Mouse (Mus musculus) skeletal muscle tissue, adult 2 months (tissue): ENCODE measurements around the gene Tcf19.
"Not testable (repeated sequence)": the region's sequence is repeated elsewhere in the genome, so short reads cannot be mapped to it uniquely, and the experiment has no call there.

Experiments used
- DNase-seq: peaks from one replicate; pipeline ENCODE4 v3.0.0-alpha.2; 2012; ENCODE audit warnings: low read depth, low spot score

Gene Tcf19

DNA sequence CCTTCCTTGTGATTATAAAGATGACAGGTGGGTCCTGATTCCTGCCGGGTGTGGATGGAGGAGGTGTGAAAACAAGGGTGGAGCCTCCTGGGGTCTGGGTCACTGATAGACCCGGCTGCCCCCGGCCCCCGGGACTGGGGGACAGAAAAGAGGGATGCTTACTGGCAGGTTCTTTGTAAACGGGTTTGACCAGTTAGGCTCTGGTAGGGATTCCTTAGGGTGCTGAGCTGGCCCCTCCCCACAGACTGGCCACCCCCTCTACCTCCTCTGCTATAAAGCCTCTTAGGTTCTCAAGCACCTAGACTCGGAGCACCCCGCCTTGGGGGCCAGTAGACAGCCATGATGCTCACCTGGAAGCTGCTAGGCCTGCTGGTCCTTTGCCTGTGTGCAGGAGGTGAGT lies 16.3 kb upstream of the Tcf19 start, which contains the start of gene Psors1c2:
Gene Psors1c2 (plus strand): TSS at position 301 of the 400 bp plus-strand sequence.
- DNase-seq = no peak

GRCm38 (mm10) chr17:35532360-35532759 lies 15.7 kb upstream of the Tcf19 start:
- DNase-seq = no peak

DNA sequence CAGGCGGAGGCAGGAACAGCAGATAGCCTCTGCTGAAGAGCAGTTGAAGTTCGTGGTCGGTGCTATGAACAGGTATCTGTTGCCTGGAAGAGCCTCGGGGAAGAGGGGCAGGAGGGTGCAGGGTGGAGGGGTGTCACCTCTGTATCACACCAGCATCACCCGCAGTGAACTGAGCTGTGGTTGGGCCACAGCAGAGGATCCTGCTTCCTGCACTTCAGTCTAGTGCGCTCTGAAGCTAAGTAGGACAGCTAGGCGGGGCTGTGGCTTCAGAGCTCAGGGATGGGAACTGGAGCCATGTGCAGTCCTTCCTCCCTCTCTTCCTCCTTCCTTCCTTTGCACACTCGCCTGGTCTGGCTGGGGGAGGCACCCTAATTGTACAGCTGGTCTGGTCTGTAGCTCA lies 10.0 kb upstream of the Tcf19 start:
- no peak for DNase-seq

GRCm38 (mm10) chr17:35524354-35524753 lies 7.7 kb upstream of the Tcf19 start:
- no peak for DNase-seq

DNA sequence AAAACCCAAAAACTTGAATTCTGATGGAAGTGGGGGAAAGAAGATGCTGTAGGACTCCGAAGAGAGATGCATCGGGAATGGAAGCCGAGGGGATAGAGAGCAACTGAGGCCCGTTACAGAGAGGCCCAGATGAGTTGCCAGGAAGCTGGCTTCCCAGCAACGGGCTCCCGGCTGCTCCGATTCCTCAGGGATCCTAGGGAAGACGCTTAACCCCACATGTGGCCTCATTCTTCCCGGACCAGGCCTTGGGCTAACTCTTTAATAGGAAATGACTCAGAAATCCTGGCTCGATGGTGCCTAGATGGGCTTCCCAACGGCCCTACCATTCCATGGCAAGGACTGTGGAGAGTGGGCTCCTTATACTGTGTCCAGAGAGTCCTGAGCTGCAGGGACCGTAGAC lies 902 bp upstream of the Tcf19 start:
- DNase-seq = no peak

DNA sequence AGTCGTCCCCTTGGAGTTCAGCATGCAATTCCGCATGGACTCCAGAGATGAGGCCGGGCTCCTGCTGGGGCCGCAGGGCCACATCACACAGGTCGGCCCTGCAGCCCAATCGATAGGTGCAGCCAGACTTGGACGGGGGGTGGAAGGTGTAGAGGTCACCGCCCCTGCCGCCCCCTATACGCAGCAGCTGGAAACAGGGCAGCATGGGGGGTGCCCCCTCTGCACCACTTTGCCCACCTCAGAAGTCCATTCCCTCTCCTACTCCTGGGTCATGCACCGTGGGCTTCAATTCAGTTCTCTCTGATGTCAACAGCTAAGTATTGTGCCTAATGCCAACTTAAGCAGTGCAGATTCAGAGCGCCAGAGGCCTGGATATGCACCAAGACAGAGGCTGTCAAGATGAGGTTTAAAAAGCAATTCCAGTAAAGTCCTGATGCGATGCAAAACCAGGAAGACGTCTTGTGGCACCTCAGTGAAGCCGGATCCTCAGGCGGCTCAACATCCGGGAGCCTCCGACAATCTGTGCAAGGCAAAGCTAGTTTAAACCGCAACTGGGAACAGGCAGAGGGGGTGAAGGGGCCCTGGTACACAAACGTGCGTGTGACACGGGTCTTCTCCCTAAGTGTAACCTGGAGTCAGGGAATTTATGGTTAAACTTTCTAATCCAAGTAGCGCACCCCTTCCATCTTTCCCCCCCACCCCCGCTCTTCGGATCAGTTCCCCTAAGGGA lies 548 bp downstream of the Tcf19 start:
- DNase-seq = no peak

DNA sequence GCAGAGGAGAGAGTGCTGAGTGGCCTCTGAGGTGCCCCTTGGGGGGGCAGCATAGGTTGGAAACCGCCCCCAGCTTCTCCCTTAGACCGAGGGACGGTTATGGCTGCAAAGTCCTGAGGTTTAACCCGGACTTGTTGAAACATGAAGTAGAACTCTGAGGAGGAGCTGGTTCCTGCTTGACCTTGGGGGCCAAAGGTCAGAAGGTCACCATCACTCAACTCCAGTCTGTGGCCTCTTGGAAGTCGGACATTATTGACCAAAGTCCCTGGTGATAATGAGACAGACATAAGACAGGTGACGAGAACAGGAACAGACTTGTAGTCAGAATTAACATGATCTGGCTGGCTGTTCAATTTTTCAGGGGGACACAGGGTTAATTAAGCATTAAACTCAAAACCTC lies 1.9 kb downstream of the Tcf19 start:
- DNase-seq = no peak

GRCm38 (mm10) chr17:35513886-35514285 lies 2.7 kb downstream of the Tcf19 start:
- DNase-seq = no peak

- DNase-seq = no peak
Measured at GRCm38 (mm10) chr17:35512916-35513626, 3.6 kb downstream of the Tcf19 start.

- no peak for DNase-seq
Measured at GRCm38 (mm10) chr17:35509284-35509683, 7.3 kb downstream of the Tcf19 start.

DNA sequence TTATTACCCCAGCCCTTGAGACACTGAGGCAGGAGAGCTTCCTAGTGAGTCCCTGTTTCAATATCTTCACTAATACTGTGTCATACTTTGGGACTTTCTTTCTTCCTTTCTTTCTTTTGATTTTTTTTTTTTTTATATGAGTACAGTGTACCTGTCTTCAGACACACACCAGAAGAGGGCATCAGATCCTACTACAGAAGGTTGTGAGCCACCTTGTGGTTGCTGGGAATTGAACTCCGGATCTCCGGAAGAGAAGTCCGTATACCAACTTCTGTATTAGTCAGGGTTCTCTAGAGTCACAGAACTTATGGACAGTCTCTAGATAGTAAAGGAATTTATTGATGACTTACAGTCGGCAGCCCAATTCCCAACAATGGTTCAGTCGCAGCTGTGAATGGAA lies 8.3 kb downstream of the Tcf19 start:
- DNase-seq = not testable (repeated sequence)

DNA sequence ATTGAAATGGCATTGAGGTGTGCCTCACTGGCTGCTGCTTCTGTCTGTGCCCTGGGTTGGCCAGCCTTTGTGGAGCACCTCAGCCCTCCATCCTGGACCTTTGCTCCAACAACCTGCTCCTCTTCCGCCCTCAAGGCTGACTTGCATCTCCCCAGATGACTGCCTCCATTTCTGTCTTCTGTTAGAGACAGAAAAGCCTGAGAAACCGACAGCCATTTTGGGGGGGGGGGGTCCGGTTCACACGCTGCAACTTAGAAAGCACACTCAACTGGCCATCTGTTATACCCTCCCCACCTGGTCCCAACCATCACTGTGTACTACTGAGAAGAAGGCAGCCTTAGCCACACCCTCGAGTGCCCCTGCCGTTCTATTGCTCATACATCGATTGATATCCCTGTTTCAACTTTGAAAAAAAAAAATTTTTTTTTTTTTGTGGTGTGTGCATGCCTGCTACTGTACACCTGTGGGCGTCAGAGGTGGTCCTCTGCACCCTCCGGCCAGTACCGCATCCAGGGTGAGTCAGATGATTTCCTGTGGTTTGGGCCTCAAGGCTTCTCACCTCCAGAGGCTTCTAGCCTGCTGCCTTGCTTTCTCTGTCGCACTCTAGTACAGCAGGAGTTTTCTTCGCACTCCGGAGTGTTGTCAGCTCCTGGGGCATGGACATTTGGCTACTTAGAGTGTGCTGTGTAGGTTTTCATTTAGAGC lies 8.9 kb downstream of the Tcf19 start:
- no peak for DNase-seq

DNA sequence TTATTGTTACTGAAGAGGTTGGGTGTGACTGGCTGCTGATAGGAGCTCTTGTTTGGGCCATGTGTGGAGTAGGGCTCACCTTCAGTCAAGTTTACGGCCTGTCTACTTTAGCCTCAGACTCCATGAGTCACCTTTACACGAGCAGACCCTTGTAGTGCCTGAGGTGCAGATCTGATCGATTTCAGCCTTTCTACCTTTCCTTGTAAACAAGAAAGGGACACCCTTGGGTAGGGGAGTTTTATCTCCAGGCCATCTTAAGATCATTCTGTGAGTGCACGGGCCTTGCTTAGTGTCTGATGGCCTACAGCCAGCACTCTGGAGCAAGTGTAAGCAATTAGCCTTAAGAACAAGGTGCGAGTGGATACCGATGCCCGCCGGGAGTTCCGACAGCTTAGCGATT lies 9.7 kb downstream of the Tcf19 start:
- no peak for DNase-seq

DNA sequence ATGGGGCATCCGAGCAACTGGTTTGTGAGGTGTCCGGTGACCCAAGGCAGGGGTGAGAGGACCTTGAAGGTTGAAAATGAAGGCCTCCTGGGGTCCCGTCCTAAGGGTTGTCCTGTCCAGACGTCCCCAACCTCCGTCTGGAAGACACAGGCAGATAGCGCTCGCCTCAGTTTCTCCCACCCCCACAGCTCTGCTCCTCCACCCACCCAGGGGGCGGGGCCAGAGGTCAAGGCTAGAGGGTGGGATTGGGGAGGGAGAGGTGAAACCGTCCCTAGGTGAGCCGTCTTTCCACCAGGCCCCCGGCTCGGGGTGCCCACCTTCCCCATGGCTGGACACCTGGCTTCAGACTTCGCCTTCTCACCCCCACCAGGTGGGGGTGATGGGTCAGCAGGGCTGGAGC lies 10.8 kb downstream of the Tcf19 start, which contains the start of gene Pou5f1:
Gene Pou5f1 (plus strand): TSS at position 243 of the 400 bp plus-strand sequence.
- DNase-seq = no peak

- DNase-seq = no peak
Measured at GRCm38 (mm10) chr17:35504628-35505481, 11.8 kb downstream of the Tcf19 start.

- DNase-seq = no peak
Measured at GRCm38 (mm10) chr17:35503849-35504248, 12.8 kb downstream of the Tcf19 start.

- DNase-seq = no peak
Measured at GRCm38 (mm10) chr17:35502762-35503161, 13.9 kb downstream of the Tcf19 start.

GRCm38 (mm10) chr17:35502226-35502625 lies 14.4 kb downstream of the Tcf19 start:
- DNase-seq = no peak

GRCm38 (mm10) chr17:35497124-35497523 lies 19.5 kb downstream of the Tcf19 start:
- no peak for DNase-seq

GRCm38 (mm10) chr17:35490320-35490719 lies 26.3 kb downstream of the Tcf19 start:
- no peak for DNase-seq

- DNase-seq = no peak
Measured at GRCm38 (mm10) chr17:35488041-35488440, 28.6 kb downstream of the Tcf19 start.
